Mouse (Mus musculus) cerebellum, adult 18-20 months (tissue): ENCODE measurements around the gene BC030867.
A peak's percentile ranks its signal among the peaks of the same experiment; 100 is the strongest.
"Not testable (repeated sequence)": the region's sequence is repeated elsewhere in the genome, so short reads cannot be mapped to it uniquely, and the experiment has no call there.

Source experiments
- DNase-seq, 2 experiments: peaks; one replicate each; pipeline ENCODE4 v3.0.0; 2021

The BC030867 gene

DNA sequence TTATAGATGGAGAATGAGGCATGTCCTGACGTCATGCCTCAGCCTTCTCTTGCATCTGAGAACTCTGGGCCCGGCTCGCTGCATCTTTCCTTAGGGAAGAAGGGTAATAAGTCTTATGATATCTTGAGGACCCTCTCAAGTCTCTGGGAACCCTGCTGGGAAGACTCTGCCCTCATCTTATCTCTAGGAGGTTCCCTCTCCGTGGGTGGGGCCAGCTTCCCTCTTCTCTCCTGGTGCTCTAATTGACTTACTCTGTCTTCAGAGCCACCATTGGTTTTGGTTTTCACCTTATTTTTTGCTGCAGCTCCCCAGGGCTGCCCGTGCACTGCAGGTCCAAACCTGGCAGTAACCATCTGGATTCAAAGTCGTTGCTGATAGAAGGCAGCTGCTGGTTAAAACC, 9.4 kb downstream of the BC030867 start:
- no peak for DNase-seq

DNA sequence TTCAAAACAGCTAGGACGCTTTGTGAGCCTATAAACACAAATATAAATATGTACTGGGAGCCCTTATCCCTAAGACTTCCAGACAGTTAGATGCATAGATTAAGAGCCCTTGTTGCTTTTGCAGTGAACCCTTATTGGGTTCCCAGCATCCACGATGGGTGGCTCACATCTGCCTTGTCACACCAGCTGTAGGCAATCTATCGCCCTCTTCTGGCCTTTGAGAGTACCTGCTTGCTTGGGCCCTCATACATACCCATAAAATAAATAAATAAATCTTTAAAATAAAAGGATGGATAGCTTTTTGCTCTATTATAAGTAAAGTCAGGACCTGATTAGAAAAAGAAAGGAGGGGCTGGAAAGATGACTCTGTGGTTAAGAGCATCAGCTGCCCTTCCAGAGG, 9.8 kb downstream of the BC030867 start:
- DNase-seq, result no peak

DNA sequence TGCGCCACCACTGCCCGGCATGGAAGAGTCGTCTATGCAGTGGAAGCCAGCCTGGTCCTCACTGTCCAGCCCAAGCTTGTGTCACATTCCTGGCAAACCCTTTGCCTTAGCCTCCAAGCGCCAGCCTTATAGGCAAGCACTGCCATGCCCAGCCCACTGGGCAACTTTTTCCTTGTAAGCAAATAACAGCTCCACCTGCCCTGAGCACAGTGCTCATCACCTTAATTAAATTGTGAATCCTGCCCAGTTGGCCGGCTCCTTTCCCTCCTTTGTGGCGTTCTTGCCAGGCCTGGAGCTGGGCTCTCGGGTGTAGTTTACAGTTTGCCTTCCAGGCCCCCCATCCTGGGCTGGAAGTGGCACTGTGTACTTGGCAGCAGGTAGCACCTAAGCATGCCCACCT, 14.5 kb downstream of the BC030867 start:
- DNase-seq, result no peak

- DNase-seq, result peak; percentile 46 to 54
Observed at GRCm38 (mm10) chr11:102265816-102266215, 17.1 kb downstream of the BC030867 start.

DNA sequence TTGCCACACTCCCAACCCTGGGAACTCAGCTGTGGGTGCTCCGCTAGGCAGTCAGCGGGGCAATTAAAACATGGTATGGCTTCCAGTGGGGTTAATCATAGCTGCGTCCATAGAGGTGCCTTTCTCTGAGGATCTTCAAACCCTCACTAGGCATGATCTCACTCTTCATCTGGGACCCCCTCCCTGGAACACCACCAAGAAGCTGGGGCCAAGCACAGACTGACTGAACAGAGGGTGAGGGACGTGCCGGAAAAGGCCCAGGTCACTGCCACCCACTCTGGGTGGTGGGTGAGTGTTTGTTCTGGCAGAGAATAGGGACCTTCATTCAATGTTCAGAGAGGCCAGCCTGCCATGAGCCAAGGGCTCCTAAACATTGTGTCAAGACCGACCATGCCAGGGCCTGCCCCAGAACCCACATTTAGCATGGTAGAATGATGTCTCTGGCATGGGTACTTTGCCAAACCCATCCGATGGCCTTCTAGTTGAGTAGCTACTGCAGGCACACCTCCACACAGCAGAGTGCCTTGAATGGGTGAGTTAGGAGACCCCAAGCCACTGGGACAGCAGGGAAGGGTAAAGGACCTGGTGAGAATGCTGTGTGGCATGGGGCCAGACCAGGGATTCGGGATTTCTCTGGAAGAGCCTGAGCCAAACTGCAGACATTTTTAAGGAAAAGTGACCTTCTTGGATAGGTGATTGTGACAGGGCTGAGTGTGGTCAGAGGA, 18.1 kb downstream of the BC030867 start:
- no peak for DNase-seq

- peak; percentile 76 to 83 for DNase-seq
Observed at GRCm38 (mm10) chr11:102267480-102267879, 18.8 kb downstream of the BC030867 start.

DNA sequence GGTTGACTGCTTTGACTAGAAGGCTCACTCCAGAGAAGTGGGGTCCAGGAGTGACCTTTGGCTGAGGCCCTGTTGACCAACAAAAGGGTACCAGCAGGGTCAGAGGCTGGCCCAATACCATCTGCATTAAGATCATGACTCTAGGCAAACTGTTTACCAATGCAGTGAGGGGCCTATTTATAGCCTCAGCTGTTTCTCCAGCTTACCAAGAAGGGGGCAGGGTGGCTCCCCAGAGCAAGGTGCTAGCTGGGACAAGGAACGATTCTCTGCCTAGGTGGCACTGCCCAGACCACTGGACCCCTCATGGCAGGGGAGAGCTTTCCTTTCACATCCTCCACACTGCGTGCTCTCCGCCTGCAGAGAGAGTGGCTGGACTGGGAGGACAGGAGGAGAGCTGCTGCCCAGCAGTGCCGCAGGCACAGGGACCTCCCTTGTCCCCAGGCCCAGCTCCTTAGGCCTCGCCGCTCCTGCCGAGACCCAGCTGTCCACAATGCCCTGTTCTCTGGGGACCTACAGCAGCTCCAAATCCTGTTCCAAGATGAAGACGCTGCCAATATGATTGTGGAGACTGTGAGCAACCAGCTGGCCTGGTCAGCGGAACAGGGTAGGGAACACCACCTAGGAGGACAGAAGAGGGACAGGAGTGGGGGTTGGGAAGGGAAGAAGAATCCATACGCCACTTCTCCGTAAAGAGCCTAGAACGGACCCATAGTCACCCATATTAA, 20.0 kb downstream of the BC030867 start, which contains the start of gene Asb16:
Gene Asb16, plus strand, starts transcription at position 224 of the 725 bp plus-strand sequence.
- no peak for DNase-seq

DNA sequence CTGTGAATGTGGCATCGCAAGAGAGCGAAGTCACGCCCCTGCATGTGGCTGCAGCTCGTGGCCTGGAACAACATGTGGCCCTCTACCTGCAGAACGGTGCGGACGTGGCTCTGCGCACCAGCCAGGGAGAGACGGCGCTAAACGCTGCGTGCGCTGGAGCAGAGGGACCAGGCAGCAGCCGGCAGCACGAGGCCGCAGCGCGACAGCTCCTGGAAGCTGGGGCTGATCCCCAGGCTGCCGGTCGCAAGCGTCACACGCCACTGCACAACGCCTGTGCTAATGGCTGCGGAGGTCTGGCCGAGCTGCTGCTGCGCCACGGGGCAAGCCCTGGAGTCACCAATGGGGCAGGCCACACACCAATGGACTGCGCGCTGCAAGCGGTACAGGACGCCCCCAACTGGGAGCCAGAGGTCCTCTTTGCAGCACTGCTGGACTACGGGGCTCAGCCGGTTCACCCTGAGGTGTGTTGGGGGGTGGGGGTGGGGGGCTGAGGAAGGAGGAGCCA, 27.8 kb downstream of the BC030867 start:
- peak; percentile 40 to 52 for DNase-seq

GRCm38 (mm10) chr11:102277754-102278153, 29.1 kb downstream of the BC030867 start:
- no peak for DNase-seq

DNA sequence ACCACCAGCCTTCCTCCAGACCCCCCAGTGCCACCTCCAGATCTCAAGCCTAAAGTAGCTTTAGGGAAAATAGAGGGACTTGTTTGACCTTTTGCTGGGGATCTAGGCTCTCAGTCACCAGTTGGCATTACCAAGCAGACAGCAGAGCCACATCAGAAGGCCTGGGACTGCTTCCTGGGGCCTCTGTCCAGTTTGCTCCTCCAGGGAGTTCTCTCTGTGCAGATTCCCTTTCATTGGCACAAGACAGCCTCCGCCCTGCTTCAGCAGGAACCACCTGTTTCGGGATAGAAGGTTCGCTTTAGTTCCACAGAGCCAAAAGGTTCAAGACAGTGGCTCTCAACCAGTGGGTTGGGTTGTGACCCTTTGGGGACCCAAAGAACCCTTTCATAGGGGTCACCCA, 30.9 kb downstream of the BC030867 start:
- no peak for DNase-seq

DNA sequence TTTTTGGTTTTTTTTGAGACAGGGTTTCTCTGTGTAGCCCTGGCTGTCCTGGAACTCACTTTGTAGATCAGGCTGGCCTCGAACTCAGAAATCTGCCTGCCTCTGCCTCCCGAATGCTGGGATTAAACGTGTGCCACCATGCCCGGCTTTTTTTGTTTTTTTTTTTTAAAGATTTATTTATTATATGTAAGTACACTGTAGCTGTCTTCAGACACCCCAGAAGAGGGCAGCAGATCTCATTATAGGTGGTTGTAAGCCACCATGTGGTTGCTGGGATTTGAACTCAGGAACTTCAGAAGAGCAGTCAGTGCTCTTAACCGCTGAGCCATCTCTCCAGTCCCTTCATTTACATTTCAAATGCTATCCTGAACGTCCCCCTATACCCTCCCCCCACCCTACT, 31.6 kb downstream of the BC030867 start:
- not testable (repeated sequence) for DNase-seq

DNA sequence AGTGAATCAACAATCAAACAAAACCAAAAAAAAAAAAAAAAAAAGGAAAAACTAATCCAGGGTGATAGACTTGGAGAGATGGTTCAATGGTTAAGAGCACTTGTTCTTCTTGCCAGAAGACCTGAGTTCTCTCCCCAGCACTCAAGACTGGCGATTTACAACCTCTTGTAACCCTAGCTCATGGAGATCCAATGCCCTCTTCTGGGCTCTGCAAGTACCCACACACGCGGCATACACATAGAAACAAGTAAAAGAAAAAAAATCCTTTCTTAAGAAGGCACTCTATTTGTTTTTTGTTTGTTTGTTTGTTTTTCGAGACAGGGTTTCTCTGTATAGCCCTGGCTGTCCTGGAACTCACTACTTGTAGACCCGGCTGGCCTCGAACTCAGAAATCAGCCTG, 35.2 kb downstream of the BC030867 start:
- no peak for DNase-seq

DNA sequence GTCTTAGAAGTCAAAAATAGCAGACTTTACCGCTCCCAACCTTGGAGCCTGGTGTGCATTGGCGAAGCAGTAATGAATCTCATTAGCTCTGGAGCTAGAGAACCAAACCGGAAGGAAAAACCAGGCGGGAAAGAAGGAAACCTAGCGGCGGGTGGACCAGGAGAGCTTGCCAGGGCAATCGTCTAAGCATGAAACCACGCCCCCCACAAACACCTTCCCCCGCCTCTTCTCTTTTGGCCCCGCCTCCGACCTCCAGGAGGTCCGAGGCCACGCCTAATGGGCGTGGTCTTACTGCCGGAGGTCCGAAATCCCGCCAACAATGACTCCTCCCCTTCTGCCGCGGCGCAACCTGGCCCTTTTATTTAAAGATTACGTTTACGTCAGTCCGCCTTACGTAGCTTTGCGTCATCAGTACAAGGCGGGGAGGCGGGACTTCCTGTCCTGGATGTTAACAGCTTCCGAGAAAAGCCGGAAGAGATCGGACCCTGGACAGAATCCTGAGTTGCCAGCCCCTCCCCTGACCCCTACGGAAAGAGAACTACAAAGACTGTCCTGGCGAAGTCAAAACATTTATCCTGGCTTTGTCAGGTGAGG, 35.9 kb downstream of the BC030867 start, which contains the start of gene Tmub2:
Gene Tmub2, plus strand, starts transcription at position 431 of the 594 bp plus-strand sequence.
- peak; percentile 95 to 97 for DNase-seq

DNA sequence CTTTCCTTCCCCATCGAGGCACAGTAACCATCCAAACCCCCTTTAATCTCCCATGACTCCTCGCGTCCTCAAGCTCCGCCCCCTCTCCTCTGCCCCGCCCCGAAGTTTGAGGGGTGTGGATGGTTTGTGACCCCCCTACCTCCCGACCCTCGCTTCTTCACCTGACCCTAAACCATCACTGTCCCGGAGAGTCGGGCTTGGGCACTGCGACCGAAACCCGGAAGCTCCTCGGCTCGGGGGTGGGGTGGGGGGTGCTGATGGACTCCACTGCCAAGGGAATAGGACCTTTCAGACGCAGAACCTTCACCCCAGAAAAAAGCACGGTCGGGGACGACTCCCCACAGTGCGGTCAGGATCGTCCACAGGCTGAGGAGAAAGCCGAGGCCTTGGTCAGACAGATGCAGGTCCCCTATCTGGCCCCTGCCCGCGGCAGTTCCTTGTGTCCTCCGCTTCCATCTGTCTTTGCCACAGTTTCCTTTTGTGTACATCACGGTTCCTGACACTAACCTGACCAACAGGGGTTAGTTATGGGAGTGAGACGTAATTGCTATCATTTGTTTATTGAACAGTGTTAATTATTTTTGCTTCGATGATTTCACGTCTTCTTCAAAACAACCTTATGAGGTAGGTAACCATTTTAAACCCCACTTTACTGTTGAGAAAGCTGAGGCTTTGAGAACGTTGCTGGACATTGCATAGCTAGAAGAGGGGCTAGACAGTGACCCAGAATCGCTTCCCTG, 36.6 kb downstream of the BC030867 start:
- no peak for DNase-seq

GRCm38 (mm10) chr11:102287485-102287884, 38.8 kb downstream of the BC030867 start:
- DNase-seq, result no peak

DNA sequence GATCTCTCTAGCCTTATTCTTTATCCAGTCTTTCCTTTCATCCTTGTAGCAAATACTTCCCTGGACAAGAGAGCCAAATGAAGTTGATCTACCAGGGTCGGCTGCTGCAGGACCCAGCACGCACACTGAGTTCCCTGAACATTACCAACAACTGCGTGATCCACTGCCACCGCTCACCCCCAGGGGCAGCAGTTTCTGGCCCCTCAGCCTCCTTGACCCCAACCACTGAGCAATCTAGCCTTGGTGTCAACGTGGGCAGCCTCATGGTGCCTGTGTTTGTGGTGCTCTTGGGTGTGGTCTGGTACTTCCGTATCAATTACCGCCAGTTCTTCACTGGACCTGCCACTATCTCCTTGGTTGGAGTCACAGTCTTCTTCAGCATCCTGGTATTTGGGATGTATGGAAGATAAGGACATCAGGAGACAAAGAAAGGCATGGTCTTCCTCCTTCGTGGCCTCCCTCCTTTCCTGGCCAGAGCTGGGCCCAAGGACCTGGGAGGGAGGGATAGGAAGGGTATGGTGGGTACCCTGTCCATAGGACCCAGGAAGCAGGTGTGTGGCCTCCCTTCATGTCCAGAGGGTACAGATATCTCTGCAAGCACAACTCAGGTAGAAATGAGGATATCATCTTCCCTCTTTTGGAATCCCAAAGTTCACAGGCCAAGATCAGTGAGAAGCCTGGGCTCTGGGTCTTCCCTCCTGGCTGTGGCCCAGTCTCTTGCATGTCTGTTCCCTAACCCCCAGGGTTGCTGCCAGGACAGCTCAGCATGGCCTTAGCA, 39.5 kb downstream of the BC030867 start:
- no peak for DNase-seq

GRCm38 (mm10) chr11:102288913-102289312, 40.2 kb downstream of the BC030867 start:
- DNase-seq, result no peak

DNA sequence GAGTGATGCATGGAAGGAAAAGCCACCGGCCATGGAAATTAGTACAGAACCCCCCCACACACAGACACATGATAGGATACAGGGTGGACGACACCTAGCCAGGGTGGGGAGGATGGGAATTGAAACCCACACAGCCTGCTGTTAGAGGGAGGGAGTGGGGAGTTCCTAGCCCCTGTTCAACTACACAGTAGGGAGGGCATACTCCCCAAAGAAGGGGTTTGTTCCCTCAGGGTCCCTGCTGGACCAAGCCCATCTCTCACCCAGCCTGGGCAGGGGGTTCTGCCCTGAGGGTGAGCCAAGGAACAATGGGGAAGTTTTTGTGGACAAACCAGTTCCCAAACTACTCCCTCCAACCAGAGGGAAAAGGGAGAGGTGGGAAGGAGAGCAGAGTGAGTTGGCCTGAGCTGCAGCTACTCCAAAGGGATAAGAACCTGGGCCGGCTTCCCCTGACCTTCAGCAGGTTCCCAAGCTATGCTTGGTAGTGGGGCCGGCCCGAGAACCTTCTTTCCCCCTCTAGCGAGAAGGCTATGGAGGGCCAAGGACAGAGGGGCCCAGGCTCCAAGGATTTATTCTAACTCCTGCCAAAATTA, 40.9 kb downstream of the BC030867 start:
- no peak for DNase-seq

DNA sequence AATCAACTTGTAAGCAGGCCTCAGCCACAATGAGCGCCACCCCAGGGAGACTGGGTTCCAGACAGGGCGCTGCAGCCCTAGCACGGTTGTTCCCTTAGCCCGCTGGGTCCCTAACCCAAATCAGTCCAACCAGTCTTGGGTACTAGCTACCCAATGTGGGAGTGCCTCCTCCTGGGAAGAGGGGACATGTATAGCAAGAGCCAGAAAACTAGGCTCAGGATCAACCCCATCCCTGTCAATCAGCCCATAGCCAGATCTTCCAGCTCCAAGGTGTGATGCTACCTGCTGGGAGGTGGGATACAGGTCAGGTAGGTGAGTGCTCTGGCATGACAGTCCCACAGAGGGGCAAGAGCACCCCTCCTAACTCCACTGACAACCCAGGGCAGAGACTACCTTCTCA, 41.5 kb downstream of the BC030867 start:
- DNase-seq, result no peak

DNA sequence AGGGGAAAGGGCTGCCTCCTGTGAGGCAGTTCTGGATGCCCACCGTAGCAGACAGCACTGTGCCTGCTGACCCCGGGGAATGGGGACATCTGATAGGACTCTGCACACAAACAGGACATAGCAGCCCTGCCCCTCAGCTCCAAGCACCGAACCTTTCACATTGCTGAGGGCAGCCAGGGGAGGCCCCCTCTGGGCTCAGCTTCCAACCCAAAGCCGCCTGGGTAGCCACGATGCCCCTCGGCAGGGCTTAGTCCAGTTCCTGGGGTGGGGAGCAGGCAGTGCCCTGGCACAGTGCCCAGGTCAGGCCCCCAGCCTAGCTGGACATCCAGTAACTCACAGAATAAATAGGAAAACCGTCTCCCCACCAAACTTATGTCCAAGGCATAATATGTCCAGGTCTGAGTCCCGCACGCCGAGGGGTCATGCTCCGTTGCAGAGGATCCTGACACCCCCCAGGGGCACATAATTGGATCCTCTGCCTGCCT, 42.4 kb downstream of the BC030867 start:
- no peak for DNase-seq

- DNase-seq, result no peak
Observed at GRCm38 (mm10) chr11:102293971-102294370, 45.3 kb downstream of the BC030867 start.

DNA sequence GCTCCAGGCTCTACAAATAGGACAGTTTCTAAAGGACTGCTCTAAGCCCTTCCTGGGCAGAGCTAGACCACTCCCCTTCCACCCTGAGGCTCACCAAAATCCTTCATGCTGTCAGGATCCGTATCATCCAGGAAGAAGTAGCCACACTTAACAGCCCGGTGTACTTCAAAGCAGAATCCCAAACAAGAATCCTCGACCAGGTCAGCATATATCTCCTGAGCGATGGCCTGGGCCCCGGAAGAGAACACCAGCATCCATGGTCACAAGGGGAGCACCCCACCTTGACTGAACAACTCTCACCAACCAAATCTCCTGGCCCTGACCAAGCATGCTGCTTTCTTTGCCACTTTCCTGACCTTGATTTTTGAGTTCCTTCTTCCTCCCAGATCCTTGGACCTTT, 45.7 kb downstream of the BC030867 start:
- DNase-seq, result no peak
